Mouse (Mus musculus) hindbrain, embryonic 16.5 days (tissue): ENCODE data around the gene Gm13287. TPM values are rescaled to one million over a fixed set of nuclear protein-coding genes. Genes with fewer than 3 reads are reported as not detected.
"Not testable (repeated sequence)": the region's sequence is repeated elsewhere in the genome, so short reads cannot be mapped to it uniquely, and the experiment has no call there.

Experiments used
- ATAC-seq: fragments of 200-750 bp; cut with Nextera tagmentation; 2 replicates; pipeline ENCODE4 v1.8.0; 2017; ENCODE audit warnings: moderate TSS enrichment, moderate library complexity
- H3K27ac ChIP-seq: fragments of 300-500 bp; sonication (generic); 2 replicates; pipeline ENCODE4 v1.5.1; 2014; ENCODE audit warnings: low read depth, mild to moderate bottlenecking, control low read depth, low read length, moderate library complexity
- H3K27me3 ChIP-seq: fragments of 300-500 bp; sonication (generic); replicated peaks from 2 replicates; pipeline ENCODE4 v1.6.1; 2014; ENCODE audit warnings: low read length; ENCODE audit not compliant: control insufficient read depth, insufficient read depth
- H3K36me3 ChIP-seq: fragments of 300-500 bp; sonication (generic); 2 replicates; pipeline ENCODE4 v1.6.1; 2014; ENCODE audit warnings: mild to moderate bottlenecking, low read length, moderate library complexity, mixed read lengths; ENCODE audit not compliant: control insufficient read depth, insufficient read depth
- H3K4me1 ChIP-seq: fragments of 300-500 bp; sonication (generic); 2 replicates; pipeline ENCODE4 v1.6.1; 2014; ENCODE audit warnings: low read depth, low read length; ENCODE audit not compliant: control insufficient read depth, insufficient read depth
- H3K4me2 ChIP-seq: fragments of 300-500 bp; sonication (generic); 2 replicates; pipeline ENCODE4 v1.6.1; 2014; ENCODE audit warnings: mild to moderate bottlenecking, low read length, control low read depth, moderate library complexity
- H3K4me3 ChIP-seq: fragments of 300-500 bp; sonication (generic); 2 replicates; pipeline ENCODE4 v1.5.1; 2014; ENCODE audit warnings: mild to moderate bottlenecking, low read length, control low read depth, moderate library complexity
- H3K9ac ChIP-seq: fragments of 300-500 bp; sonication (generic); 2 replicates; pipeline ENCODE4 v1.6.1; 2014; ENCODE audit warnings: low read depth, mild to moderate bottlenecking, control low read depth, low read length, moderate library complexity
- H3K9me3 ChIP-seq: fragments of 300-500 bp; sonication (generic); 2 replicates; pipeline ENCODE4 v1.6.1; 2014; ENCODE audit warnings: mild to moderate bottlenecking, low read length, moderate library complexity; ENCODE audit not compliant: control insufficient read depth
- WGBS: fragments of 180-500 bp; shearing (Covaris S2); extraction: QIAGEN DNeasy Blood & Tissue Kit; methylation state at CpG from one replicate; pipeline ENCODE4 v1.1.7; 2014; 5-methylcytosine and 5-hydroxymethylcytosine counted together
- polyA plus RNA-seq: library from polyadenylated mRNA; unstranded; fragments of >200 nt; fragmentation: Nextera tagmentation; extraction: Ambion mirVana; gene quantifications from 2 replicates; pipeline ENCODE4 v1.2.1, GENCODE M21; 2015

The Gm13287 gene
- polyA plus RNA-seq, 1 experiment from 2014 or later = not detected

DNA sequence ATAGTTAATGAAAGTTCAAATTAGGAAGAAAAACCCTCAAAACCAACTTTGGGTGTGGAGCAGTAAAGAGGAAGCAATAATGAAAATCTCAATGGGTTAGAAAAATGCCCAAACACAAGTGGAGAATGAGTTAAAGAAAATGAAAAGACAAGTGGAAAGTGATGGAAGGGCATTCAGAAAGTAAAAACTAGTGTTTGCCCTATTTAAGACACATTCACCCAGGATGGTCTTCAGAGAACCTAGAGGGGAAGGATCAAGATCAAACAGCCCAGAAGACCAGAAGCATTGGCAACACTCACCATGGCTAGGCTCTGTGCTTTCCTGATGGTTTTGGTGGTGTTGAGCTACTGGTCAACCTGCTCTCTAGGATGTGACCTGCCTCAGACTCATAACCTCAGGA lies 24.1 kb downstream of the Gm13287 start, which contains the start of gene Ifna6:
Gene Ifna6, plus strand, starts transcription at position 301 of the 400 bp plus-strand sequence.
- ATAC-seq, H3K9me3 ChIP-seq, H3K4me3 ChIP-seq, H3K4me1 ChIP-seq, H3K27ac ChIP-seq, H3K9ac ChIP-seq, H3K4me2 ChIP-seq, H3K27me3 ChIP-seq, H3K36me3 ChIP-seq: not testable (repeated sequence)

DNA sequence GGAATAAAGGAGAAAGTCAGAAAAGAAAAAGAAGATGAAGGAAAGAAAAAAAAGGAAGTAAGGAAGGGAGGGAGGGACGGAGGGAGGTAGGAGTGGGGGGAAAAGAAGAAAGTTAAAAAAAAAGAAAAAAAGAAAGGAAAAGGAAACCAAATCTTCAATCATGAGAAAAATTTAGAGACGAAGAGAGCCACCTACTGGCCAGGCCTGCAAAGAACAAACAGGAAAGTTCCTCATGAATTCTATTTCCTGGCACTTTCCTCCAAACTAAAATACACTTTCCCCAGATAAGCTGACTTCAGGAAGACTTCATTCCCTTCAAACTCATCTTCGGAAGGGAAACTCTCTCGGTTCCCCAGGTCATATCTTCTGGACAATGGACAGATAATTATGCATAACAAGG lies 27.5 kb downstream of the Gm13287 start:
- no peak overlapping the region for H3K4me2 ChIP-seq
- whole genome bisulfite sequencing = 26% methylated on average over 4 of the region's 4 CpGs
- no peak overlapping the region for H3K27ac ChIP-seq
- H3K9ac ChIP-seq = no peak overlapping the region
- no peaks in the 10 kb centered on the region for H3K36me3 ChIP-seq
- H3K27me3 ChIP-seq = no peaks in the 10 kb centered on the region
- H3K4me1 ChIP-seq = no peaks in the 10 kb centered on the region
- ATAC-seq = no peak
- H3K4me3 ChIP-seq = no peak overlapping the region
- no peaks in the 10 kb centered on the region for H3K9me3 ChIP-seq

DNA sequence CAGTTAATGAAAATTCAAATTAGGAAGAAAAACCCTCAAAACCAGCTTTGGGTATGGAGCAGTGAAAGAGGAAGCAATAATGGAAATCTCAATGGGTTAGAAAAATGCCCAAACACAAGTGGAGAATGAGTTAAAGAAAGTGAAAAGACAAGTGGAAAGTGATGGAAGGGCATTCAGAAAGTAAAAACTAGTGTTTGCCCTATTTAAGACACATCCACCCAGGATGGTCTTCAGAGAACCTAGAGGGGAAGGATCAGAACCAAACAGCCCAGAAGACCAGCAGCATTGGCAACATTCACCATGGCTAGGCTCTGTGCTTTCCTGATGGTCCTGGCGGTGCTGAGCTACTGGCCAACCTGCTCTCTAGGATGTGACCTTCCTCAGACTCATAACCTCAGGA lies 32.2 kb downstream of the Gm13287 start, which contains the start of gene Ifna5:
Gene Ifna5, plus strand, starts transcription at position 301 of the 400 bp plus-strand sequence.
- not testable (repeated sequence) for H3K9ac ChIP-seq, H3K9me3 ChIP-seq, H3K4me2 ChIP-seq, H3K36me3 ChIP-seq, H3K4me3 ChIP-seq, H3K27ac ChIP-seq, H3K4me1 ChIP-seq, H3K27me3 ChIP-seq, ATAC-seq
- WGBS = 83% methylated on average over 1 of the region's 1 CpGs

DNA sequence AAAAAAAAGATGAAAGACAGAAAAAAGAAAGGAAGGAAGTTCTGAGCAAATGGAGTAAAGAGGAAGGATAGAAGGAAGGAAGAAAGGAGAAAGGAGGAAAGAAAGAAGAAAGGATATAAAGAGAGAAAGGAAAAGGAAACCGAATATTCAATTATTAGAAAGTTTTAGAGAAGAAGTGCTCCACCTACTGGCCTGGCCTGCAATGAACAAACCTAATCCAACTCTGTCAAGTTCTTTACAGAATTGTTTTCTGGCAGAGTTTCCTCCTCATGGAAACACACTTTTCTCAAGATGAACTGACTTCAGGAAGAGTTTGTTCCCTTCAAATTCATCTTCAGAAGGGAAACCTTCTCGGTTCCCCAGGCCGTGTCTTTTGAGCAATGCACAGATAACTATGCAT lies 35.8 kb downstream of the Gm13287 start:
- ATAC-seq = no peak
- 39% methylated on average over 3 of the region's 3 CpGs for WGBS
- no peak overlapping the region for H3K9ac ChIP-seq
- H3K27me3 ChIP-seq = no peaks in the 10 kb centered on the region
- no peak overlapping the region for H3K27ac ChIP-seq
- H3K4me2 ChIP-seq = no peak overlapping the region
- no peaks in the 10 kb centered on the region for H3K36me3 ChIP-seq
- no peaks in the 10 kb centered on the region for H3K9me3 ChIP-seq
- no peaks in the 10 kb centered on the region for H3K4me1 ChIP-seq
- no peak overlapping the region for H3K4me3 ChIP-seq

DNA sequence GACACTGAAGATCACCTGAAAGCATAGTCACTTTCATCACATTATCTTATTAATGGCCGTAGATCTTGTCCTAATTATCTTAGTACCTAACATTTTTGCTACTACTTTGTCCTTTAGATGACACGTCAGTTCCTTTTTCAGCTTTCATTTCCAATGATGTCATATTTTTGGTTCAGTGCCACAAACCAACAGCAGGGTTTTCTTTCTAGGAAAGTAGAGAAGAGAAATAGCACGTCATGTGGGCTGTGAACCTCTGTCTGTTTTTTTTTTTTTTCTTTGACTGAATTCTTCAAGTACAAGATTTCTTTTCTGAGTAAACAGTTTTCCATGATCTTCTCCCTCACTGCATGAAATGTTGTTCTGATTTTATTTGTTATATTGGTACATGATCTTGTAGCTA lies 37.0 kb downstream of the Gm13287 start:
- H3K9ac ChIP-seq = no peak overlapping the region
- no peaks in the 10 kb centered on the region for H3K27me3 ChIP-seq
- WGBS = 77% methylated on average over 3 of the region's 3 CpGs
- H3K27ac ChIP-seq = no peak overlapping the region
- no peak for ATAC-seq
- no peak overlapping the region for H3K4me2 ChIP-seq
- H3K9me3 ChIP-seq = no peaks in the 10 kb centered on the region
- no peaks in the 10 kb centered on the region for H3K4me1 ChIP-seq
- H3K36me3 ChIP-seq = no peaks in the 10 kb centered on the region
- H3K4me3 ChIP-seq = no peak overlapping the region

DNA sequence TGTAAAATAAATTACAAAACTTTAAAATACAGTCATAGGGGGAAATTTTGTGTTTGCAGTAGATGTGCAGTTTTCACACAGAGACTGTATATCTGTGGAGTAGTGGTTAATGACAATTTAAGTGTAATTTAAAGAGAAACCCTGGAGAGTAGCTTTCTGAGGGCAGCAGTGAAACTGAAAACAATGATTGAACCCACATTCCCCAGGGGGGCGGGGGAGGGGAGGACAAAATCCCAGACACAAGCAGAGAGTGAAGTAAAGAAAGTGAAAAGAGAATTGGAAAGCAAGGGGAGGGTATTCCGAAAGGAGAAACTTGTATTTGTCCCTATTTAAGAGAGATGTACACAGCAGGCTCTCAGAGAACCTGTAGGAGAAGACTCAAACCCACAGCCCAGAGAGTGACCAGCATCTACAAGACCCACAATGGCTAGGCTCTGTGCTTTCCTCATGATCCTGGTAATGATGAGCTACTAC lies 38.4 kb downstream of the Gm13287 start, which contains the start of gene Ifna4:
Gene Ifna4, plus strand, starts transcription at position 424 of the 474 bp plus-strand sequence.
- WGBS = 26% methylated on average over 2 of the region's 2 CpGs
- no peak within 1 kb of the TSS for H3K4me2 ChIP-seq
- no peaks in the 10 kb centered on the region for H3K9me3 ChIP-seq
- no peaks in the 10 kb centered on the region for H3K4me1 ChIP-seq
- no peaks in the 10 kb centered on the region for H3K36me3 ChIP-seq
- no peak for ATAC-seq
- H3K27ac ChIP-seq = no peak within 1 kb of the TSS
- H3K9ac ChIP-seq = no peak within 1 kb of the TSS
- H3K27me3 ChIP-seq = no peaks in the 10 kb centered on the region
- no peak within 1 kb of the TSS for H3K4me3 ChIP-seq

DNA sequence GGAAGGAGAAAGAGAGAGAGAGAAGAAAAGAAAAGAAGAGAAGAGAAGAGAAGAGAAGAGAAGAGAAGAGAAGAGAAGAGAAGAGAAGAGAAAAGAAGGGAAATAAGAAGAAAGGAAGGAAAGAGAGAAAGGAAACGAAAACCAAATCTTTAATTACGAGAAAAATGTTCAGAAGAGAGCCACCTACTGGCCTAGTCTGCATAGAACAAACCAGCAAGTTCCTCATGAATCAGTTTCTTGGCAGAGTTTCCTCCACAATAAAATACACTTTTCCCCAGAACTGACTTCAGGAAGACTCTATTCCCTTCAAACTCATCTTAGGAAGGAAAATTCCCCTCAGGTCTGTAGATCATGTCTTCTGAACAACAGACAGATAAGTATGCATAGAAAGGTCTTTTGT lies 42.3 kb downstream of the Gm13287 start:
- H3K27ac ChIP-seq = no peak overlapping the region
- H3K4me3 ChIP-seq = no peak overlapping the region
- no peaks in the 10 kb centered on the region for H3K36me3 ChIP-seq
- no peak overlapping the region for H3K4me2 ChIP-seq
- no peaks in the 10 kb centered on the region for H3K27me3 ChIP-seq
- no peak for ATAC-seq
- H3K9ac ChIP-seq = no peak overlapping the region
- no peaks in the 10 kb centered on the region for H3K9me3 ChIP-seq
- WGBS = 58% methylated on average over 2 of the region's 2 CpGs
- H3K4me1 ChIP-seq = no peaks in the 10 kb centered on the region

DNA sequence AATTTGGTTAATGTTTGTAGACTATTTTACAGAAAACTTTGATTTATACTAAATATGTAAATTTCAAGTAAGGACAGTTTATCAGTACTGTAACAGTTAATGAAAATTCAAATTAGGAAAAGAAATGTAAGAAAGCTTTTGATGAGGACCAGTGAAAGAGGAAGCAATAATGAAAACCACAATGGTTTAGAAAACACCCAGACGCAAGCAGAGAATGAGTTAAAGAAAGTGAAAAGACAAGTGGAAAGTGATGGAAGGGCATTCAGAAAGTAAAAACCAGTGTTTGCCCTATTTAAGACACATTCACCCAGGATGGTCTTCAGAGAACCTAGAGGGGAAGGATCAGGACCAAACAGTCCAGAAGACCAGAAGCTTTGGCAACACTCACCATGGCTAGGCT lies 46.6 kb downstream of the Gm13287 start, which contains the start of gene Ifna1:
Gene Ifna1, plus strand, starts transcription at position 390 of the 400 bp plus-strand sequence.
- H3K4me1 ChIP-seq = no peaks in the 10 kb centered on the region
- no peak within 1 kb of the TSS for H3K4me3 ChIP-seq
- H3K27me3 ChIP-seq = no peaks in the 10 kb centered on the region
- H3K36me3 ChIP-seq = no peaks in the 10 kb centered on the region
- H3K27ac ChIP-seq = no peak within 1 kb of the TSS
- WGBS = 69% methylated on average over 1 of the region's 1 CpGs
- no peak within 1 kb of the TSS for H3K9ac ChIP-seq
- ATAC-seq = no peak
- H3K4me2 ChIP-seq = no peak within 1 kb of the TSS
- no peaks in the 10 kb centered on the region for H3K9me3 ChIP-seq

DNA sequence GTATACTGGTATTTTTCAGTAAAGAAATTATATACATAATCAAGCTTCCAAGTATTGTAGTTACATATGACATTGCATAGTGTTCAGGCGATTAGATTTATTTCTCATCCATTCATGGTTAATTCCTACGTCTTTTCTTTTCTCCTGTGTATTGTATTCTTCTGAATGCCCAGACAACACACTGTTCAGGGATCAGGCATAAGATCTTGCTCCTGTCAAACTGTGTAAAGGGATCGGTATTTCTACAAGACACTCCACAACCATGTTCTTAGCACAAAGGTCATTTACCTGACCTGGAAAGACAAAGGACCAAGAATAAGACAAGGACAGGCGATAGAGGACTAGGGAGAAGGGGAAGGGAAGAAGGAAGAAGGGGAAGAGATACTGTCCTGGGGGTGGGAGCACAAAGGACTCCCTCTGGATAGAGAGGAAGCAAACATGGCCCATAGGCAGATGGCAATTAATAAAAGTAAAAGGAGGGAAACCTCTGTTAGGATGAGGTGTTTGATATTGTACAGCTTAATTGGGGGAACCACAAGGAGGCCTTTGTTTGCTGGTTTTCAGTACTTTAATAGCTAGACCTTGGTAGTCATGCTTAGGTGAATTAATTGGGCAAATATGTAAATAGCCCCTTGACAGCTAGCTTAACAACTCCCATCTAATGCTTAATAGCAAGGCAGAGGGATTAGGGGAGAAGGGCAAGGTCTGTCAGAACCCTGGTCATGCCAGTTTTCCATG lies 48.1 kb downstream of the Gm13287 start:
- Histone ChIP-seq H3K36me3 (no peaks in the 10 kb centered on the region), H3K9me3 (no peaks in the 10 kb centered on the region), H3K27me3 (no peaks in the 10 kb centered on the region), H3K9ac (no peak overlapping the region), H3K4me3 (no peak overlapping the region), H3K27ac (no peak overlapping the region), H3K4me1 (no peaks in the 10 kb centered on the region), H3K4me2 (no peak overlapping the region)
- 28% methylated on average over 4 of the region's 4 CpGs for WGBS
- ATAC-seq = no peak
